Mouse (Mus musculus) midbrain, embryonic 14.5 days (tissue): Measurements from ENCODE around the gene Ppil2. TPM values are rescaled to one million over a fixed set of nuclear protein-coding genes. Genes with fewer than 3 reads are reported as not detected.
A peak's percentile ranks its signal among the peaks of the same experiment; 100 is the strongest.

Experiments used
- ATAC-seq: fragments of 200-750 bp; cut with Nextera tagmentation; 2 replicates; pipeline ENCODE4 v1.8.0; 2017; ENCODE audit warnings: moderate number of reproducible peaks, moderate library complexity; ENCODE audit not compliant: low FRiP score, low TSS enrichment
- DNase-seq: peaks from one replicate; pipeline ENCODE4 v3.0.0-alpha.2; 2015
- H3K27ac ChIP-seq: fragments of 300-500 bp; sonication (generic); replicated peaks from 2 replicates; pipeline ENCODE4 v1.5.1; 2014; ENCODE audit warnings: mild to moderate bottlenecking, low read depth, low read length, moderate library complexity
- H3K27me3 ChIP-seq: fragments of 300-500 bp; sonication (generic); 2 replicates; pipeline ENCODE4 v1.6.1; 2014; ENCODE audit warnings: low read length, control low read depth, mixed read lengths; ENCODE audit not compliant: control insufficient read depth, insufficient read depth
- H3K36me3 ChIP-seq: fragments of 300-500 bp; sonication (generic); 2 replicates; pipeline ENCODE4 v1.6.1; 2014; ENCODE audit warnings: low read length, control low read depth; ENCODE audit not compliant: control insufficient read depth, insufficient read depth
- H3K4me1 ChIP-seq: fragments of 300-500 bp; sonication (generic); 2 replicates; pipeline ENCODE4 v1.6.1; 2014; ENCODE audit warnings: mild to moderate bottlenecking, antibody characterized with exemption, low read length, control low read depth; ENCODE audit not compliant: control insufficient read depth, insufficient read depth
- H3K4me2 ChIP-seq: fragments of 300-500 bp; sonication (generic); 2 replicates; pipeline ENCODE4 v1.6.1; 2014; ENCODE audit warnings: mild to moderate bottlenecking, low read length, moderate library complexity
- H3K4me3 ChIP-seq: fragments of 300-500 bp; sonication (generic); replicated peaks from 2 replicates; pipeline ENCODE4 v1.5.1; 2014; ENCODE audit warnings: low read depth, low read length
- H3K9ac ChIP-seq: fragments of 300-500 bp; sonication (generic); replicated peaks from 2 replicates; pipeline ENCODE4 v1.6.1; 2014; ENCODE audit warnings: mild to moderate bottlenecking, low read length, moderate library complexity
- H3K9me3 ChIP-seq: fragments of 300-500 bp; sonication (generic); 2 replicates; pipeline ENCODE4 v1.6.1; 2016; ENCODE audit warnings: low read length, control low read depth, mixed read lengths; ENCODE audit not compliant: control insufficient read depth
- WGBS: fragments of 180-500 bp; shearing (Covaris S2); extraction: QIAGEN DNeasy Blood & Tissue Kit; methylation state at CpG from one replicate; pipeline ENCODE4 v1.1.7; 2014; 5-methylcytosine and 5-hydroxymethylcytosine counted together
- polyA plus RNA-seq: library from polyadenylated mRNA; unstranded; fragments of >200 nt; fragmentation: Nextera tagmentation; extraction: Ambion mirVana; gene quantifications from 2 replicates; pipeline ENCODE4 v1.2.1, GENCODE M21; 2014

Ppil2 gene
- 142 and 145 TPM in 2 replicates for polyA plus RNA-seq

DNA sequence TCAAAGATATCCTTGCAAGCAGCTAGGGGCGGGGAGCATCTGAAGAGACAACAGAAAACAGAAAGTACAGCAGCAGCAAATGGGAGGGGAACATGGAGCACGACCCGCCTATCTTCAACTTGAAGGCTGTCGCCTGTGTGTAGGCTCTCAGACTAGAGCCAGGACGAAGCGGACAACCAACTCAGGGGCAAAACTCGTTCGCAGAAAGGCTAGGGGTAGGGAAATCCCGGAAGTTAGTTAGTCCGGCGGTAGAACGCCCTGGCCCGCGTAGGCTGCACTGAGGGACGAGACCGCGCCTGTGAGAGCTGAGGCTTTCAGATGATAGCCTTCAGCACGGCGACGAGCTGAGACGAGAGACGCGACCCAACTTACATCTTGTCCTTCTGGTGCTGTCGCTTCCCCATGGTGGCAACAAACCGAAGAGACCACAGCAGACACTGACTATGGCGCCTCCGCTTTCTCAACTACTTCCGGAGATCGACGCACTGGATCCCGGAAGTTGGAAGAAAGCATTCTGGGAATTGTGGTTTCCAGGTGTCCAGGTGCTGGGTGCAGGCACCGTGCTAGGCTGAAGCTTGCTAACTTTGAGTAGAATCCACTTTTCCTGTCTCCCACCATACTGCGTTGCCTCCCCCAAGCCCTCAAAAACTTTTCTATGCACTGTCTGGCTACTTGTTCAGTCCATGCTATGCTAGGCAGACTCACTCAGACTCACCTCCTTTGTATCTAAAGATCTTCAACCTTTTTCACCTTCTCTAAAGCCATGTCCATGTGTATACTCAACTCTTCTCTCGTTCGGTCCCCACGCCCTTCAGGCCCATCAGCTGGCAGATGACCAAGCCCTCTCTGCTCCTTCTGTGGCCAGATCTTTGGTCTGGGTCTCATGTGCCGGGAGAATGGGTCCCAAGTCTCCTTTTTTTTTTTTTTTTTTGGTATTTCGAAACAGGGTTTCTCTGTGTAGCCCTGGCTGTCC lies at the start of gene Ppil2:
Gene Ppil2 (minus strand): TSS at position 487 of the 973 bp plus-strand sequence.
- peak; percentile 93 for DNase-seq
- Histone ChIP-seq H3K9me3 (no peaks in the 10 kb centered on the region), H3K4me1 (peaks cover 8% of the 10 kb centered on the region; the same call in 1 of the 2 replicates), H3K4me2 (peak within 1 kb of the TSS; percentile 72), H3K27me3 (no peaks in the 10 kb centered on the region), H3K36me3 (peaks cover 25% of the 10 kb centered on the region), H3K4me3 (peak within 1 kb of the TSS; percentile 83), H3K9ac (peak within 1 kb of the TSS; percentile 69), H3K27ac (peak within 1 kb of the TSS; percentile 41; the same call in 1 of the 2 replicates)
- peak; percentile 88 for ATAC-seq
- 9% methylated on average over 38 of the region's 38 CpGs for whole genome bisulfite sequencing

DNA sequence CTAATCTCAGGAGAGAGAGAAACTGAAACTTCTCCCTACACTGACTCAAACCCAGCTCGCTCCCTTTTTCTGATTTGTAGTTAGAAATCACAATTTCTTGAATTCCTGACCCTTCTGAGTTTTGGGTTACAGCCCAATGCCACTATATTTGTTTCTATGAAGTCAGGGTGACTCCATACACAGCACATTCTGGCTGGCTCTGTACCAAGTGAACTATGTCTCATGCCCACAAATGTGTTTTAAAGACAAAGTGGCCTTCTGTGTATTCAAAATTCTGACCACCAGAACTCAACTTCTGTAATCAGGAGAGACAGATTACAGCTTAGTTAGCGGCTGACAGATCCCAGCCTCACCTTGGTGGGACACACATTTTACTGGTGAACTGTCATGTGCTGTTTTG lies 43.3 kb upstream of the Ppil2 start:
- Histone ChIP-seq H3K27me3 (no peaks in the 10 kb centered on the region), H3K4me1 (no peaks in the 10 kb centered on the region), H3K36me3 (peaks cover 60% of the 10 kb centered on the region), H3K9me3 (no peaks in the 10 kb centered on the region), H3K4me2 (no peak overlapping the region), H3K9ac (no peak overlapping the region), H3K27ac (no peak overlapping the region), H3K4me3 (no peak overlapping the region)
- DNase-seq: no peak
- no peak for ATAC-seq
- WGBS: 99% methylated on average over 2 of the region's 2 CpGs

DNA sequence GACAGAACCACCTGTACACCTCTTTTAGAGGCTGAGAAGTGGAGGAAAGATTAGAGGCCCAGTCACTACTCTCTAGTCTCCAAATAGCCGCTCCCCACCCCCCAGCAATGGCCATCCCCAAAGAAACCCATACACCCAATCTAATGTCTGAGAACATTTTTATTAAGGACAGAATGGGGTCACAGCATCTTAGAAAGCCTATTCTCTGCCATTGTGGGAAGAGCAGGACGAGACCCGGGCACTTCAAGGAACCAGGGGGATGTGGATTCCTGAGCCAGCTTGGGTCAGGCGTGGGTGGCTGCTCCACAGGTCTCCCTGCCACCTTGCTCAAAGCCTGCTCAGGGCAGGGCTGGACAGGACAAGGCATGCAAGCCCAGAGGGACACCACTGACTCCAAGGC lies 40.8 kb upstream of the Ppil2 start:
- Histone ChIP-seq H3K9me3 (no peaks in the 10 kb centered on the region), H3K4me1 (peaks cover 10% of the 10 kb centered on the region), H3K36me3 (peaks cover 40% of the 10 kb centered on the region), H3K27me3 (no peaks in the 10 kb centered on the region; the same call in 1 of the 2 replicates), H3K4me3 (no peak overlapping the region), H3K27ac (no peak overlapping the region), H3K9ac (no peak overlapping the region), H3K4me2 (no peak overlapping the region)
- 96% methylated on average over 4 of the region's 4 CpGs for WGBS
- ATAC-seq: no peak
- DNase-seq: no peak

DNA sequence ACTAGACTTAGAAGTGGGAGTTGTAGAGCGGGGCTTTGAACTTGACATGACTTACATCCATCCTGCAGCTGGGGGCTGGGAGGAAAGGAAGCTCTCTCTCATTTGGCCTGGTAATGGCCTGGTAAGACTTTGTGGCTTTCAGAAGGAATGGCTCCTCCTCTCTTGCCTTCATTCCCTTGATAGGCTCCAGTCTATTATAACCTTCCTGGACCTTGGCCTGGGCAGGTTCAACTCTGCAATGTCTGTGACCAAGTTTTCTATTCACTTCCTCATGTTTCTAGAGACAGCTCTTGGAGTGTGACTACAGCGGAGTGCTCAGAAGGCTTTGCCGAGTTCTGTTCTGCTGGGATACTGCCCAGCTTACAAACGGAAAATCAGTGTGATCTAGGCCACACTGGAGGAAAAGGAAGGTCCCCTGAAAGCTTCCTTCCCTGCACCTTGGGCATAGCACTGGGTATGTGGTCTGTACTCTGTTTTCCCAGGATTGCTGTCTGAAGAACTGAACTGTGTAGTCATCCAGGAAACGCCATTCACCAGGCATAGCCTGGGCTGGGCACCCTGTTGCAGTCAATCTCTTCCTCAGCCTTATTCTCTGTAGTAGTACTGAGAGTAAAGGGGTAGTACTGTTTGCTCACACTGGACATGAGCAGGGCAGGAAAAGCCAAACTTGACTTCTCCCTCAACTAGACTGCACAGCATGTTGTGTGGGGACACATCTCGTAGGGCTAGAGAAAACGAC lies 39.6 kb upstream of the Ppil2 start:
- no peak overlapping the region for H3K27ac ChIP-seq
- DNase-seq: no peak
- no peak overlapping the region for H3K9ac ChIP-seq
- no peak overlapping the region for H3K4me3 ChIP-seq
- no peaks in the 10 kb centered on the region; the same call in 1 of the 2 replicates for H3K27me3 ChIP-seq
- WGBS: 88% methylated on average over 7 of the region's 7 CpGs
- H3K36me3 ChIP-seq: peaks cover 39% of the 10 kb centered on the region
- H3K4me2 ChIP-seq: no peak overlapping the region
- no peak for ATAC-seq
- H3K9me3 ChIP-seq: no peaks in the 10 kb centered on the region
- H3K4me1 ChIP-seq: peaks cover 10% of the 10 kb centered on the region

DNA sequence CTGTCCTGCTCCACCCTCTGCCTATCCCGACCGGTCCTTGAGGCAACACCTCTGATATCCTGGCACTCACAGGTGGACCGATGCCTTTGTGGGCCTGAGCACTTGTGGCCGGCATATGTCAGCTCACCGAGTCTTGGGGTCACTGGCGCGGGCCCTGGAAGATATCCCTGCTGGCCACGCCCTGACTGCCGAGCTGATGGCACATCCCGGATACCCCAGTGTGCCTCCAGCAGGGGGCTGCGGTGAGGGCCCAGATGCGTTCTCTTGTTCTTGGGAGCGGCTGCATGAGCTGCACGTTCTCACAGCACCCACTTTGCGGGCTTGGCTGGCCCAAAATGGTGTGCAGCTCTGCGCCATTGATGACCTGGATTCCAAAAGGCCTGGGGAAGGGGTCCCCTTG lies 37.0 kb upstream of the Ppil2 start:
- WGBS: 6% methylated on average over 16 of the region's 16 CpGs
- H3K36me3 ChIP-seq: peaks cover 19% of the 10 kb centered on the region

DNA sequence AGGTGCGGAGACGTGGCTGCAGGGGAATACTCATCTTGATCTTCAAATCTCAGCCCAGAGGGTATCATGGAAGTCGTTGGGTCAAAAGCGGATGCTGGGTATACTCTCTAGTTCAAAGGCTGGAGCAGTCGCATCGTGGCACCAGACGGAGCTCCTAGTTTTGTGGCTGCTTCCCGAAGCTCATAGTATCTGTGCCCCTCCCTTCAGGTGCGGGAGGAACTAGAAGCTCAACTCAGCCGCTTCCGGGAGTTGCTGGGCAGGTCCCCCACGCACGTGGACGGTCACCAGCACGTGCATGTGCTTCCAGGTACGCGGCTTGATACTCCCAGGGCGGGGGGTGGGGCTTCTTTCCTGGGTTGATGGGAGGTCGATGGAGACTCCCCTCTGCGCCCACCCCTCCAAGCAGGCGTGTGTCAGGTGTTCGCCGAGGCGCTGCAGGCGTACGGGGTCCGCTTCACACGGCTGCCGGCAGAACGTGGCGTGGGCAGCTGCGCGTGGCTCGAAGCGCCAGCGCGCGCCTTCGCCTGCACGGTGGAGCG lies 36.4 kb upstream of the Ppil2 start:
- peak overlapping the region; percentile 60 for H3K4me3 ChIP-seq
- no peaks in the 10 kb centered on the region for H3K9me3 ChIP-seq
- under 1% methylated on average over 41 of the region's 41 CpGs for WGBS
- peaks cover 10% of the 10 kb centered on the region for H3K4me1 ChIP-seq
- peak overlapping the region; percentile 52; the same call in 1 of the 2 replicates for H3K27ac ChIP-seq
- peak overlapping the region; percentile 71 for H3K9ac ChIP-seq
- no peaks in the 10 kb centered on the region; the same call in 1 of the 2 replicates for H3K27me3 ChIP-seq
- peaks cover 14% of the 10 kb centered on the region for H3K36me3 ChIP-seq
- DNase-seq (peak; percentile 67), ATAC-seq (peak; percentile 44)
- H3K4me2 ChIP-seq: peak overlapping the region; percentile 90

More for the DNA sequence above, 37.0 kb upstream of the Ppil2 start:
- peak; percentile 18; the same call in 1 of the 2 replicates for ATAC-seq
- no peaks in the 10 kb centered on the region; the same call in 1 of the 2 replicates for H3K27me3 ChIP-seq
- H3K9me3 ChIP-seq: no peaks in the 10 kb centered on the region
- DNase-seq: peak; percentile 58
- peaks cover 10% of the 10 kb centered on the region for H3K4me1 ChIP-seq
- peak overlapping the region; percentile 90 for H3K4me2 ChIP-seq
- H3K4me3 ChIP-seq: peak overlapping the region; percentile 60
- no peak overlapping the region for H3K27ac ChIP-seq
- peak overlapping the region; percentile 71 for H3K9ac ChIP-seq

DNA sequence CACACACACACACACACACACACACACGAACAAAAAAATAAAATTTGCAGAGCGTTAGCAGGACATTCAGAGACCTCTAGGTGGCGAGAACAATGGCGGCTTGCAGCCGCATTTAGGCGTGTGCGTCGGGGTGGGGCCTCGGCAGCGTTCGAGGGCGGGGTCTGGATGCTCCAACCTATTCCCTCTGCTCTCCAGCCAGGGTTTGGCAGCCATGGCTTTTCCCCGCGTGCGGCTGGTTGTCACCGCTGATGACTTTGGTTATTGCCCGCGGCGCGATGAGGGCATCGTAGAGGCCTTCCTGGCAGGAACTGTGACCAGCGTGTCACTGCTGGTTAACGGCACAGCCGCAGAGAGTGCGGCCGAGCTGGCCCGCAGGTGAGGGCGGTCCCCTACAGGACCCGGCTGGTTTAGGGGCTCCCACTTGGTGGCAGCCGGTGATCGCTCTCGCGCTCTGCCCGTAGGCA lies 35.7 kb upstream of the Ppil2 start, which contains the start of gene Ccdc116:
Gene Ccdc116 (minus strand): TSS at position 458 of the 464 bp plus-strand sequence.
- peak within 1 kb of the TSS; percentile 71 for H3K9ac ChIP-seq
- WGBS: under 1% methylated on average over 34 of the region's 34 CpGs
- H3K4me2 ChIP-seq: peak within 1 kb of the TSS; percentile 90
- no peaks in the 10 kb centered on the region for H3K9me3 ChIP-seq
- H3K4me3 ChIP-seq: peak within 1 kb of the TSS; percentile 60
- peak within 1 kb of the TSS; percentile 52; the same call in 1 of the 2 replicates for H3K27ac ChIP-seq
- H3K36me3 ChIP-seq: peaks cover 8% of the 10 kb centered on the region; the same call in 1 of the 2 replicates
- H3K27me3 ChIP-seq: no peaks in the 10 kb centered on the region; the same call in 1 of the 2 replicates
- DNase-seq (peak; percentile 95), ATAC-seq (peak; percentile 86)
- H3K4me1 ChIP-seq: peaks cover 10% of the 10 kb centered on the region

DNA sequence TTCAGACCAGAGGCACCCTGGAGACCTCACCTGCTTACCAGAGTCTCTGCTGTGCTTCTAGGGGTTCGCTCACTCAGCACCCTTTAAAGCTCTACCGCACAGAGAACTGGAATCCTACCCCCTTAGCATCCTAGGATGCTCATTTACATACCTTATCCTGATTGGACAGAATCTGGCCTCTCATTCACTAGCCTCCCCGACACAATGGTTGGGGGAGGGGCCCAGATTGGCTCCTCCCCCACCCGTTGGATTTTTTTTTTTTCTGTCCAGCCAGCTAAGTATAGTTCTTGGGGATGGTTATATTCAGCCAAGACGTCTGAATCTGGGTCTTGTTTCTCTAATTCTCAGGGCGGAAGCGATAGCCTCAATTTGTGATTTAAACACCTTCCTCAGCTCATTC lies 33.3 kb upstream of the Ppil2 start, which contains the start of gene Ydjc:
Gene Ydjc (plus strand): TSS at position 283 of the 400 bp plus-strand sequence.
- Histone ChIP-seq H3K4me2 (no peak within 1 kb of the TSS), H3K27me3 (no peaks in the 10 kb centered on the region; the same call in 1 of the 2 replicates), H3K9ac (no peak within 1 kb of the TSS), H3K4me3 (no peak within 1 kb of the TSS), H3K36me3 (no peaks in the 10 kb centered on the region), H3K27ac (no peak within 1 kb of the TSS), H3K9me3 (no peaks in the 10 kb centered on the region), H3K4me1 (peaks cover 10% of the 10 kb centered on the region)
- WGBS: 19% methylated on average over 7 of the region's 7 CpGs
- ATAC-seq (no peak), DNase-seq (peak; percentile 38)
